Mouse (Mus musculus): ENCODE data around the gene Hist1h2bh.
"Not testable (repeated sequence)": the region's sequence is repeated elsewhere in the genome, so short reads cannot be mapped to it uniquely, and the experiment has no call there.

Gene Hist1h2bh

GRCm38 (mm10) chr13:23542999-23543607 lies at the start of gene Hist1h2bh:
TSS of gene Hist1h2bh (minus strand) at chr13:23543392.
- DNase-seq (ENCODE audit: low spot score in 2 of 2), result peak; percentile 87 to 92

GRCm38 (mm10) chr13:23592614-23593013 lies 49.4 kb upstream of the Hist1h2bh start:
- DNase-seq (ENCODE audit: low spot score in 2 of 2), result no peak

GRCm38 (mm10) chr13:23591886-23592285 lies 48.7 kb upstream of the Hist1h2bh start:
- DNase-seq (ENCODE audit: low spot score in 2 of 2), result not testable (repeated sequence)

- DNase-seq (ENCODE audit: low spot score in 2 of 2), result no peak
Observed at GRCm38 (mm10) chr13:23591206-23591605, 48.0 kb upstream of the Hist1h2bh start.

- no peak for DNase-seq (ENCODE audit: low spot score in 2 of 2)
Observed at GRCm38 (mm10) chr13:23586940-23587225, 43.7 kb upstream of the Hist1h2bh start.

GRCm38 (mm10) chr13:23586099-23586939 lies 43.1 kb upstream of the Hist1h2bh start:
- no peak for DNase-seq (ENCODE audit: low spot score in 2 of 2)

GRCm38 (mm10) chr13:23585442-23586098 lies 42.4 kb upstream of the Hist1h2bh start:
- peak; percentile 76 to 86 for DNase-seq (ENCODE audit: low spot score in 2 of 2)

GRCm38 (mm10) chr13:23585029-23585441 lies 41.8 kb upstream of the Hist1h2bh start:
- DNase-seq (ENCODE audit: low spot score in 2 of 2), result peak; percentile 74 to 83

GRCm38 (mm10) chr13:23584331-23584730 lies 41.1 kb upstream of the Hist1h2bh start:
- no peak for DNase-seq (ENCODE audit: low spot score in 2 of 2)

GRCm38 (mm10) chr13:23583387-23584068 lies 40.3 kb upstream of the Hist1h2bh start:
- DNase-seq (ENCODE audit: low spot score in 2 of 2), result no peak

- DNase-seq (ENCODE audit: low spot score in 2 of 2), result no peak
Observed at GRCm38 (mm10) chr13:23582219-23583056, 39.2 kb upstream of the Hist1h2bh start.

- DNase-seq (ENCODE audit: low spot score in 2 of 2), result peak; percentile 95 to 98
Observed at GRCm38 (mm10) chr13:23581408-23582218, 38.4 kb upstream of the Hist1h2bh start, which contains the start of gene Hist1h4d. TSS of gene Hist1h4d (plus strand) at chr13:23581598.

- DNase-seq (ENCODE audit: low spot score in 2 of 2), result no peak
Observed at GRCm38 (mm10) chr13:23577835-23578234, 34.6 kb upstream of the Hist1h2bh start.

GRCm38 (mm10) chr13:23576906-23577639 lies 33.9 kb upstream of the Hist1h2bh start:
- no peak for DNase-seq (ENCODE audit: low spot score in 2 of 2)

GRCm38 (mm10) chr13:23576351-23576881 lies 33.2 kb upstream of the Hist1h2bh start:
- DNase-seq (ENCODE audit: low spot score in 2 of 2), result no peak

- not testable (repeated sequence) for DNase-seq (ENCODE audit: low spot score in 2 of 2)
Observed at GRCm38 (mm10) chr13:23575864-23576313, 32.7 kb upstream of the Hist1h2bh start.

GRCm38 (mm10) chr13:23575271-23575851 lies 32.2 kb upstream of the Hist1h2bh start, which contains the start of gene Hist1h3d:
TSS of gene Hist1h3d (plus strand) at chr13:23575763.
- peak; percentile 76 to 87 for DNase-seq (ENCODE audit: low spot score in 2 of 2)

- DNase-seq (ENCODE audit: low spot score in 2 of 2), result not testable (repeated sequence)
Observed at GRCm38 (mm10) chr13:23574546-23575170, 31.5 kb upstream of the Hist1h2bh start.

Data from spleen, postnatal 36 days (tissue).